Mouse (Mus musculus): ENCODE data around the gene BC049352. TPM values are rescaled to one million over a fixed set of nuclear protein-coding genes. Genes with fewer than 3 reads are reported as not detected.

Gene BC049352
- total RNA-seq, 1 experiment = not detected

- Histone ChIP-seq H3K4me1 (ENCODE audit: control insufficient read depth in 2 of 2, insufficient read depth in 2 of 2, low read length in 2 of 2, poor library complexity in 1 of 2) (peaks cover 1 to 2% of the 10 kb centered on the region in 2 experiments; a peak in 1 of 4 replicates), H3K9ac (ENCODE audit: insufficient read depth, low read depth, low read length, poor library complexity, severe bottlenecking) (no peak overlapping the region), H3K4me3 (ENCODE audit: insufficient read depth in 1 of 2, low read depth in 1 of 2, low read length in 2 of 2, poor library complexity in 1 of 2, severe bottlenecking in 1 of 2) (no peak overlapping the region), H3K36me3 (ENCODE audit: control insufficient read depth, insufficient read depth, low read length, poor library complexity, severe bottlenecking) (no peaks in the 10 kb centered on the region), H3K9me3 (ENCODE audit: control insufficient read depth, insufficient read depth, low read depth, low read length) (no peaks in the 10 kb centered on the region), H3K27ac (ENCODE audit: insufficient read depth, low read depth, low read length, poor library complexity, severe bottlenecking) (no peak overlapping the region)
- no peak for TF ChIP-seq MAFK (IDR thresholded peaks at IDR 0.05; ENCODE audit: insufficient read depth, low read depth, low read length)
- TF ChIP-seq ZC3H11A (IDR thresholded peaks at IDR 0.05; ENCODE audit: borderline replicate concordance, low read depth, low read length) = no peak
- TF ChIP-seq HCFC1 (IDR thresholded peaks at IDR 0.05; ENCODE audit: borderline replicate concordance, insufficient read depth, low read length) = no peak
- TF ChIP-seq CHD2 (IDR thresholded peaks at IDR 0.05; ENCODE audit: low read depth, low read length) = no peak
- TF ChIP-seq ZNF384 (IDR thresholded peaks at IDR 0.05; ENCODE audit: low read depth, low read length) = no peak
- in situ Hi-C loops (cut with MboI; ENCODE audit: low sequenced_read_pairs in 2 of 2, unreplicated experiment in 2 of 2) = no loop called here
- no peak for DNase-seq (ENCODE audit: low read depth, low spot score)
Observed at GRCm38 (mm10) chr9:45171073-45171610, 10.7 kb upstream of the BC049352 start.

- Histone ChIP-seq H3K4me1 (ENCODE audit: control insufficient read depth in 2 of 2, insufficient read depth in 2 of 2, low read length in 2 of 2, poor library complexity in 1 of 2) (peaks cover 1 to 2% of the 10 kb centered on the region in 2 experiments; a peak in 1 of 4 replicates), H3K9me3 (ENCODE audit: control insufficient read depth, insufficient read depth, low read depth, low read length) (no peaks in the 10 kb centered on the region), H3K36me3 (ENCODE audit: control insufficient read depth, insufficient read depth, low read length, poor library complexity, severe bottlenecking) (no peaks in the 10 kb centered on the region), H3K27ac (ENCODE audit: insufficient read depth, low read depth, low read length, poor library complexity, severe bottlenecking) (no peak overlapping the region), H3K9ac (ENCODE audit: insufficient read depth, low read depth, low read length, poor library complexity, severe bottlenecking) (no peak overlapping the region), H3K4me3 (ENCODE audit: insufficient read depth in 1 of 2, low read depth in 1 of 2, low read length in 2 of 2, poor library complexity in 1 of 2, severe bottlenecking in 1 of 2) (no peak overlapping the region)
- TF ChIP-seq ZNF384 (IDR thresholded peaks at IDR 0.05; ENCODE audit: low read depth, low read length) = no peak
- TF ChIP-seq CHD2 (IDR thresholded peaks at IDR 0.05; ENCODE audit: low read depth, low read length) = no peak
- TF ChIP-seq HCFC1 (IDR thresholded peaks at IDR 0.05; ENCODE audit: borderline replicate concordance, insufficient read depth, low read length) = no peak
- TF ChIP-seq MAFK (IDR thresholded peaks at IDR 0.05; ENCODE audit: insufficient read depth, low read depth, low read length) = no peak
- no peak for TF ChIP-seq ZC3H11A (IDR thresholded peaks at IDR 0.05; ENCODE audit: borderline replicate concordance, low read depth, low read length)
- in situ Hi-C loops (cut with MboI; ENCODE audit: low sequenced_read_pairs in 2 of 2, unreplicated experiment in 2 of 2) = no loop called here
- DNase-seq (ENCODE audit: low read depth, low spot score) = no peak
Observed at GRCm38 (mm10) chr9:45173475-45173874, 8.3 kb upstream of the BC049352 start.

- H3K27ac ChIP-seq (ENCODE audit: insufficient read depth, low read depth, low read length, poor library complexity, severe bottlenecking) = no peak overlapping the region
- no peak overlapping the region for H3K9ac ChIP-seq (ENCODE audit: insufficient read depth, low read depth, low read length, poor library complexity, severe bottlenecking)
- no peaks in the 10 kb centered on the region for H3K4me1 ChIP-seq (ENCODE audit: control insufficient read depth in 2 of 2, insufficient read depth in 2 of 2, low read length in 2 of 2, poor library complexity in 1 of 2)
- no peak overlapping the region for H3K4me3 ChIP-seq (ENCODE audit: insufficient read depth in 1 of 2, low read depth in 1 of 2, low read length in 2 of 2, poor library complexity in 1 of 2, severe bottlenecking in 1 of 2)
- no peak for DNase-seq (ENCODE audit: low read depth, low spot score)
- TF ChIP-seq ZNF384 (IDR thresholded peaks at IDR 0.05; ENCODE audit: low read depth, low read length) = no peak
- no peak for TF ChIP-seq MAFK (IDR thresholded peaks at IDR 0.05; ENCODE audit: insufficient read depth, low read depth, low read length)
- no peak for TF ChIP-seq ZC3H11A (IDR thresholded peaks at IDR 0.05; ENCODE audit: borderline replicate concordance, low read depth, low read length)
- no peak for TF ChIP-seq CHD2 (IDR thresholded peaks at IDR 0.05; ENCODE audit: low read depth, low read length)
- no peak for TF ChIP-seq HCFC1 (IDR thresholded peaks at IDR 0.05; ENCODE audit: borderline replicate concordance, insufficient read depth, low read length)
- no peaks in the 10 kb centered on the region for H3K9me3 ChIP-seq (ENCODE audit: control insufficient read depth, insufficient read depth, low read depth, low read length)
- no peaks in the 10 kb centered on the region for H3K36me3 ChIP-seq (ENCODE audit: control insufficient read depth, insufficient read depth, low read length, poor library complexity, severe bottlenecking)
- in situ Hi-C loops (cut with MboI; ENCODE audit: low sequenced_read_pairs in 2 of 2, unreplicated experiment in 2 of 2) = no loop called here
Observed at GRCm38 (mm10) chr9:45179282-45179681, 2.5 kb upstream of the BC049352 start.

- TF ChIP-seq ZNF384 (IDR thresholded peaks at IDR 0.05; ENCODE audit: low read depth, low read length) = no peak
- no peak for TF ChIP-seq ZC3H11A (IDR thresholded peaks at IDR 0.05; ENCODE audit: borderline replicate concordance, low read depth, low read length)
- TF ChIP-seq MAFK (IDR thresholded peaks at IDR 0.05; ENCODE audit: insufficient read depth, low read depth, low read length) = no peak
- TF ChIP-seq HCFC1 (IDR thresholded peaks at IDR 0.05; ENCODE audit: borderline replicate concordance, insufficient read depth, low read length) = no peak
- TF ChIP-seq CHD2 (IDR thresholded peaks at IDR 0.05; ENCODE audit: low read depth, low read length) = no peak
- Histone ChIP-seq H3K4me1 (ENCODE audit: control insufficient read depth in 2 of 2, insufficient read depth in 2 of 2, low read length in 2 of 2, poor library complexity in 1 of 2) (no peaks in the 10 kb centered on the region), H3K36me3 (ENCODE audit: control insufficient read depth, insufficient read depth, low read length, poor library complexity, severe bottlenecking) (no peaks in the 10 kb centered on the region), H3K9ac (ENCODE audit: insufficient read depth, low read depth, low read length, poor library complexity, severe bottlenecking) (no peak overlapping the region), H3K27ac (ENCODE audit: insufficient read depth, low read depth, low read length, poor library complexity, severe bottlenecking) (no peak overlapping the region), H3K4me3 (ENCODE audit: insufficient read depth in 1 of 2, low read depth in 1 of 2, low read length in 2 of 2, poor library complexity in 1 of 2, severe bottlenecking in 1 of 2) (no peak overlapping the region), H3K9me3 (ENCODE audit: control insufficient read depth, insufficient read depth, low read depth, low read length) (no peaks in the 10 kb centered on the region)
- in situ Hi-C loops (cut with MboI; ENCODE audit: low sequenced_read_pairs in 2 of 2, unreplicated experiment in 2 of 2) = no loop called here
- DNase-seq (ENCODE audit: low read depth, low spot score) = no peak
Observed at GRCm38 (mm10) chr9:45182521-45182920, 714 bp downstream of the BC049352 start.

Measured in ES-E14 (cell line).